Mouse (Mus musculus) midbrain, embryonic 13.5 days (tissue): ENCODE results near the gene Mcm3ap. TPM values are rescaled to one million over a fixed set of nuclear protein-coding genes. Genes with fewer than 3 reads are reported as not detected.

Experiments used
- ATAC-seq: fragments of 200-750 bp; cut with Nextera tagmentation; 2 replicates; pipeline ENCODE4 v1.8.0; 2017; ENCODE audit warnings: mild to moderate bottlenecking, moderate TSS enrichment, moderate library complexity
- H3K27ac ChIP-seq: fragments of 300-500 bp; sonication (generic); 2 replicates; pipeline ENCODE4 v1.5.1; 2015; ENCODE audit warnings: inconsistent platforms, mild to moderate bottlenecking, moderate library complexity
- H3K27me3 ChIP-seq: fragments of 300-500 bp; sonication (generic); 2 replicates; pipeline ENCODE4 v1.6.1; 2015; ENCODE audit warnings: mild to moderate bottlenecking, inconsistent platforms
- H3K36me3 ChIP-seq: fragments of 300-500 bp; sonication (generic); 2 replicates; pipeline ENCODE4 v1.6.1; 2015; ENCODE audit warnings: mild to moderate bottlenecking, inconsistent platforms
- H3K4me1 ChIP-seq: fragments of 300-500 bp; sonication (generic); replicated peaks from 2 replicates; pipeline ENCODE4 v1.6.1; 2015; ENCODE audit warnings: inconsistent platforms
- H3K4me2 ChIP-seq: fragments of 300-500 bp; sonication (generic); replicated peaks from 2 replicates; pipeline ENCODE4 v1.6.1; 2015; ENCODE audit warnings: moderate library complexity, mild to moderate bottlenecking, inconsistent platforms
- H3K4me3 ChIP-seq: fragments of 300-500 bp; sonication (generic); replicated peaks from 2 replicates; pipeline ENCODE4 v1.5.1; 2015; ENCODE audit warnings: mild to moderate bottlenecking, inconsistent platforms
- H3K9ac ChIP-seq: fragments of 300-500 bp; sonication (generic); replicated peaks from 2 replicates; pipeline ENCODE4 v1.6.1; 2015; ENCODE audit warnings: mild to moderate bottlenecking, inconsistent platforms
- H3K9me3 ChIP-seq: fragments of 300-500 bp; sonication (generic); 2 replicates; pipeline ENCODE4 v1.6.1; 2016; ENCODE audit warnings: mild to moderate bottlenecking, inconsistent platforms
- WGBS: fragments of 180-500 bp; shearing (Covaris S2); methylation state at CpG from one replicate; pipeline ENCODE4 v1.1.7; 2015; 5-methylcytosine and 5-hydroxymethylcytosine counted together
- polyA plus RNA-seq: library from polyadenylated mRNA; unstranded; fragments of >200 nt; fragmentation: Nextera tagmentation; extraction: Ambion mirVana; gene quantifications from 2 replicates; pipeline ENCODE4 v1.2.1, GENCODE M21; 2015

Gene Mcm3ap
- polyA plus RNA-seq, 1 experiment from 2014 or later = 75.1 TPM

DNA sequence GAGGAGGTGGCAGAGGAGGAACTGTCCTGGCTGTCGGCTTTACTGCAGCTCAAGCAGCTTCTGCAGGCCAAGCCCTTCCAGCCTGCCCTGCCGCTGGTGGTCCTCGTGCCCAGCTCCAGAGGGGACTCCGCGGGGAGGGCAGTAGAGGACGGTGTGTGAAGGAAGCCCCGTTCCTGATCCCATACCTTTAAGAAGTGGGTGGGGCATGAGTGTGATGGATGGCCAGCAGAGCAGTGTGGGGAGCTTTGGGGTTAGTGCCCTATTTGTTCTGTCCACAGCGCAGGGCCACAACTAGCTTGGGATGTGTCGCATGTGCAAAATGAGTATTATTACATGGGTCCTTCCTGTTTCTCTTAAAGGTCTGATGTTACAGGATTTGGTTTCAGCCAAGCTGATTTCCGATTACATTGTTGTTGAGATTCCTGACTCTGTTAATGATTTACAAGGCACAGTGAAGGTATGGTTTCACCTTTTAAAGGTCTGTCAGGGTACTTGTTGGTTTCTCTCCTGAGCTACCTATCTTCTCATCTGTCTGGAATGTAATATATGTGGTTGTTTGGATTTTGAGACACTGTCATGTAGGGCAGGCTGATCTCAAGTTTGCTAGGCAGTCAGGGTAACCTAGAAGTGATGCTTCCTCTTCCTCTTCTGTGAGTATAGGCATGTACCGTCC lies 35.7 kb downstream of the Mcm3ap start:
- Histone ChIP-seq H3K9me3 (no peaks in the 10 kb centered on the region), H3K4me1 (no peaks in the 10 kb centered on the region), H3K4me3 (no peak overlapping the region), H3K27ac (no peak overlapping the region), H3K27me3 (no peaks in the 10 kb centered on the region), H3K9ac (no peak overlapping the region), H3K4me2 (no peak overlapping the region), H3K36me3 (peaks cover 91% of the 10 kb centered on the region)
- 94% methylated on average over 11 of the region's 11 CpGs for WGBS
- ATAC-seq = no peak

- Histone ChIP-seq H3K4me3 (no peak overlapping the region), H3K9me3 (no peaks in the 10 kb centered on the region), H3K27ac (no peak overlapping the region), H3K9ac (no peak overlapping the region), H3K27me3 (no peaks in the 10 kb centered on the region), H3K4me2 (no peak overlapping the region), H3K4me1 (no peaks in the 10 kb centered on the region), H3K36me3 (peaks cover 91% of the 10 kb centered on the region)
- no peak for ATAC-seq
- 94% methylated on average over 7 of the region's 7 CpGs for WGBS
Measured at GRCm38 (mm10) chr10:76505865-76506264, 37.1 kb downstream of the Mcm3ap start.

DNA sequence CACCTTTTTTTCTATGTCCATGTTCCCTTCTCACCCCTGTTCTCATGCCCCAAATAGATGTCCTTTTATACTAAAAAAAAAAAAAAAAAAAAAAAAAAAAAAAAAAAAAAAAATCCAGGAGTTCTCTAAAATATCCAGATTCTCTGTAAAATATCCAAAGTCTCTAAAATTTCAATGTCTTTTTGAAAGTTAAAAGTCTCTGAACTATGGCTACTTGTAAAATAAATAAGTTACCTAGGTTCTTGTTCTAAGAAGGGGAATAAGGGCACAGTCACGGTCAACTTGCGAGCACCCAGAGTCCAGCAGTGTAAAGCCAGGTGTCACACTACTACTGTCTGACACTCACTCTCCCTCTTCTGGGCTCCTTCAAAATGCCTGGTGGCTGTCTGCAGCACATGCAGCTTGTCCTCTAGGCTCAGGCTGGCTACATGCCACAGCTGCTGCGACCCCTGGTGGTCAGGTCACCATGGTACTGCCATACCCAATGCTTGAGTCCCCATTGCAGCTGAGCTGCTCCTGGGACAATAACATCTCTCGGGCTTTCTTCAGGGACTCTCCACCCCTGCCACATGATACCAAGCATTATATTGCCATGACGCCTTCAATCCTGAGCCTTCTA lies 44.3 kb downstream of the Mcm3ap start:
- WGBS = 37% methylated on average over 5 of the region's 5 CpGs
- H3K36me3 ChIP-seq = peaks cover 92% of the 10 kb centered on the region

GRCm38 (mm10) chr10:76530922-76531321 lies 62.2 kb downstream of the Mcm3ap start:
- Histone ChIP-seq H3K4me1 (peaks cover 34% of the 10 kb centered on the region), H3K4me3 (peak overlapping the region; percentile 79), H3K9me3 (no peaks in the 10 kb centered on the region), H3K36me3 (peaks cover 27% of the 10 kb centered on the region), H3K4me2 (peak overlapping the region; percentile 86), H3K27ac (peak overlapping the region; percentile 52), H3K9ac (peak overlapping the region; percentile 57), H3K27me3 (no peaks in the 10 kb centered on the region)
- WGBS = 2% methylated on average over 11 of the region's 11 CpGs
- ATAC-seq = no peak

More for the DNA sequence above, 44.3 kb downstream of the Mcm3ap start:
- H3K9ac ChIP-seq = no peak overlapping the region
- no peak overlapping the region for H3K27ac ChIP-seq
- H3K4me2 ChIP-seq = no peak overlapping the region
- H3K4me1 ChIP-seq = no peaks in the 10 kb centered on the region
- peak; percentile 80 for ATAC-seq
- no peaks in the 10 kb centered on the region for H3K9me3 ChIP-seq
- no peak overlapping the region for H3K4me3 ChIP-seq
- H3K27me3 ChIP-seq = no peaks in the 10 kb centered on the region

DNA sequence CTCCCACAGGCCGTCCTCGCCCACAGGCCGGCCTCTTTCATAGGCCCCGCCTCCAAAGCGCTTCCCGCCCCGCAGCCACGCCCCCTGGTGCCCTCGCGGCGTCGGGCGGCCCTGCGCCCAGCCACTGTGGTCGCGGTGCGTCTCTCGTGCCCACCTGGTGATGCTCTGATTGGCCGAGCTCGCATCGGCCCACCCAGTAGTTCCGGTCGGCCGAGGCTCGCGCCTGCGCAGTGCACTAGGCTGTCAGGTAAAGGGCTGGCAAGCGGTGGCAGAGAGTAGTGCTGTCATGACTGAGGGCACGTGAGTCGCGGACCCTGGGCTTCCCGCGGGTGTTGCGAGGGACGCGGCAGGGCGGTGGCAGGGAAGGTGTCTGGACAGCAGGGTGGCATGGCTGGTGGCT lies 62.6 kb downstream of the Mcm3ap start, which contains the start of gene Lss:
Gene Lss, plus strand, starts transcription at position 214 of the 400 bp plus-strand sequence.
- Histone ChIP-seq H3K27ac (peak within 1 kb of the TSS; percentile 86), H3K9ac (peak within 1 kb of the TSS; percentile 87), H3K4me2 (peak within 1 kb of the TSS; percentile 86), H3K4me1 (peaks cover 34% of the 10 kb centered on the region), H3K4me3 (peak within 1 kb of the TSS; percentile 79), H3K27me3 (no peaks in the 10 kb centered on the region), H3K36me3 (peaks cover 31% of the 10 kb centered on the region), H3K9me3 (no peaks in the 10 kb centered on the region)
- 0% methylated on average over 37 of the region's 37 CpGs for WGBS
- ATAC-seq = peak; percentile 100

- 2% methylated on average over 14 of the region's 14 CpGs for WGBS
- H3K4me3 ChIP-seq = peak overlapping the region; percentile 79
Measured at GRCm38 (mm10) chr10:76531828-76532227, 63.1 kb downstream of the Mcm3ap start.

DNA sequence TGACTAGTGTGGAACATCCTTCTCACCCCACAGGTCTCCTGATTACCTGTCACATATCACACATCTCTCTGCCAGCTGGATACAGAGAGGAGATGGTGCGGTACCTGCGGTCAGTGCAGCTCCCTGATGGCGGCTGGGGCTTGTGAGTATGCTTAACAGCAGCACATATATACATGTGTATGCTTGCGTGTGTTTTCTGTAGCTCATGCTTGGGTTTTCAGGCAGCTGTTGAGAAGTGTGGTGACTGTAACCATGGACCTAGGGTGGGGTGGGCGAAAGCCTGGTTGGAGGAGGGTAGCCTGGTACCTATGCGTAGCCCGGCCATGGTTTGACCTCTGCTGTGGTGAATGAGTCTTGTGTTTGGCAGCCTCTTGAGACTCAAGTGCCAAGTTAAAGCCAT lies 66.8 kb downstream of the Mcm3ap start:
- Histone ChIP-seq H3K4me1 (peaks cover 33% of the 10 kb centered on the region), H3K4me2 (no peak overlapping the region), H3K9ac (no peak overlapping the region), H3K27ac (no peak overlapping the region), H3K4me3 (no peak overlapping the region), H3K27me3 (no peaks in the 10 kb centered on the region), H3K36me3 (peaks cover 71% of the 10 kb centered on the region), H3K9me3 (no peaks in the 10 kb centered on the region)
- 97% methylated on average over 7 of the region's 7 CpGs for WGBS
- ATAC-seq = no peak

More at GRCm38 (mm10) chr10:76531828-76532227, 63.1 kb downstream of the Mcm3ap start:
- Histone ChIP-seq H3K27me3 (no peaks in the 10 kb centered on the region), H3K36me3 (peaks cover 36% of the 10 kb centered on the region), H3K9me3 (no peaks in the 10 kb centered on the region), H3K4me1 (peaks cover 34% of the 10 kb centered on the region), H3K9ac (peak overlapping the region; percentile 87), H3K27ac (peak overlapping the region; percentile 86), H3K4me2 (peak overlapping the region; percentile 86)
- ATAC-seq = peak; percentile 59; the same call in 1 of the 2 replicates

- WGBS = 88% methylated on average over 9 of the region's 9 CpGs
- Histone ChIP-seq H3K9ac (no peak overlapping the region), H3K4me3 (no peak overlapping the region), H3K4me2 (no peak overlapping the region), H3K27ac (no peak overlapping the region), H3K36me3 (peaks cover 92% of the 10 kb centered on the region), H3K4me1 (peaks cover 20% of the 10 kb centered on the region), H3K9me3 (no peaks in the 10 kb centered on the region), H3K27me3 (no peaks in the 10 kb centered on the region)
- no peak for ATAC-seq
Measured at GRCm38 (mm10) chr10:76537619-76538018, 68.9 kb downstream of the Mcm3ap start.

- no peak overlapping the region for H3K4me3 ChIP-seq
- H3K36me3 ChIP-seq = peaks cover 99% of the 10 kb centered on the region
- no peak for ATAC-seq
- H3K9ac ChIP-seq = no peak overlapping the region
- no peak overlapping the region for H3K27ac ChIP-seq
- H3K9me3 ChIP-seq = no peaks in the 10 kb centered on the region
- H3K4me1 ChIP-seq = no peaks in the 10 kb centered on the region
- 97% methylated on average over 11 of the region's 11 CpGs for WGBS
- H3K27me3 ChIP-seq = no peaks in the 10 kb centered on the region
- no peak overlapping the region for H3K4me2 ChIP-seq
Measured at GRCm38 (mm10) chr10:76541336-76542085, 72.8 kb downstream of the Mcm3ap start.

- no peaks in the 10 kb centered on the region for H3K4me1 ChIP-seq
- H3K9me3 ChIP-seq = no peaks in the 10 kb centered on the region
- no peak overlapping the region for H3K9ac ChIP-seq
- H3K36me3 ChIP-seq = peaks cover 99% of the 10 kb centered on the region
- H3K4me3 ChIP-seq = no peak overlapping the region
- H3K4me2 ChIP-seq = no peak overlapping the region
- WGBS = 92% methylated on average over 10 of the region's 10 CpGs
- H3K27ac ChIP-seq = no peak overlapping the region
- no peak for ATAC-seq
- H3K27me3 ChIP-seq = no peaks in the 10 kb centered on the region
Measured at GRCm38 (mm10) chr10:76542636-76543375, 74.1 kb downstream of the Mcm3ap start.

DNA sequence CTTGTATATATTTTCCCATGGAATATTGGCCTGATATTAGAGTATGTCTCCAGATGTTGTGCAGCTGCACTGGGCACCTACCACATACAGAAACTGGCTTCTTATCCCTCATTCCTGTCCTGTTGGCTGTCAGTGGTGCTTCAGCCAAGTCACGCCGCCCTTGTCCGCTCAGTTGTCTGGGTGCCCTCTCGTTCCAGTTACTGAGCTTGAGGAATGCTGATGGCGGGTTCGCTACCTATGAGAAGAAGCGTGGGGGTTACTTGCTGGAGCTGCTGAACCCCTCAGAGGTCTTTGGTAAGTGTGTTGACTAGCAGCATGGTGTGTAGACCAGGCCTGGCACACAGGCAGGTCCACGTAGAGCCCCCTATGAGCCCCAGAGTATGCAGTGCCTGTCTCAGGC lies 77.8 kb downstream of the Mcm3ap start:
- H3K27ac ChIP-seq = no peak overlapping the region
- H3K4me2 ChIP-seq = no peak overlapping the region
- no peaks in the 10 kb centered on the region for H3K9me3 ChIP-seq
- no peaks in the 10 kb centered on the region for H3K4me1 ChIP-seq
- peaks cover 100% of the 10 kb centered on the region for H3K36me3 ChIP-seq
- no peak overlapping the region for H3K4me3 ChIP-seq
- WGBS = 91% methylated on average over 8 of the region's 8 CpGs
- no peaks in the 10 kb centered on the region for H3K27me3 ChIP-seq
- no peak overlapping the region for H3K9ac ChIP-seq
- no peak for ATAC-seq
